Mouse (Mus musculus) layer of hippocampus, adult 9-10 months (tissue): Measurements from ENCODE around the gene Crybg2.

Source experiments
- DNase-seq: peaks from one replicate; pipeline ENCODE4 v3.0.0; 2022; ENCODE audit warnings: low spot score

The Crybg2 gene

GRCm38 (mm10) chr4:134060135-134060865 lies at the start of gene Crybg2:
TSS of gene Crybg2 (plus strand) at chr4:134060815.
- no peak for DNase-seq

DNA sequence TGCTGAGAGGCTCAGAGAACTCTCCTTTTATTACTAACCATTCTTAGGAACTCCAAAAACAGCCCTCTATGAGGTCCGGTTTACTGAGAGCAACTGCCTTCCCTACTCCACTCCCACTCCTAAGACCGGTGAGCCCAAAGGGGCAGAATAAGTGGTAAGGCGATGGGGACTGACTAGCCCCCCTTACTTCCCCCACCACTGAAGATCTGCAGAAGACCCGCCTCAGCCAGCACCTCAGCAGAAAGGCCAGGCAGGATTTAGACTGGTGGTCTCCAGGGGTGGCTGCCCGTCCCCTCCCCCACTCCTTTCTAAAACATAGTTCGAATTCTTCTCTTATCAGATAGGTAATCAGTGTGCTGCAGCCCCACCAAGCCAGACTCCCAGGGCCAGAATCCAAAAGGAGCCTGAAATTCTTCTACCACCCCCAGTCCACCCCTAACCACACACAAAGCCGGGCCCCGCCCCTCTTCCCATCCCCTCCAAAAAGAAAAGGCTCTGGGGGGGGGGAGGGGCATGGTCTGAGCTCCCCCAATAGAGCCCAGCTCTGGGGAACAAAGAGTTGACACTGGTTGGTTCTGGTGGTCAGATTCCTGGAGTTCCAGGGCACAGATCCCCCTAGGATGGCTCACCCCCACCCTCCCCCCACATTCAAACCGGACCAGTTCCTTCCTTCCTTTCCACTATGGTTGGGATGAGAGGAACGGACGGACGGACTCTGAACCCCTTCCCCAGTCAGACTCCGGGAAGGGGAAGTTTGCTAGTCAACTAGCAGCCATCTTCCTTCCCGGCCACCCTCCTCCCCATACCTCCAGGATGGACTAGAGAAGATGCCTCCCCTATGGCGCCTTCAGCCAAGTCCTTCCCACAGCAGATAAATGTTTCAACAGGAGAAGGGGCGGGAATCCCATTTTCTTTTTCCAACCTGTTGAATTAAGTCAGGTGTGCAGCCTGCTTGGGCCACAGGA lies 48.9 kb upstream of the Crybg2 start:
- no peak for DNase-seq

- no peak for DNase-seq
Observed at GRCm38 (mm10) chr4:134012858-134013528, 47.6 kb upstream of the Crybg2 start.

- no peak for DNase-seq
Observed at GRCm38 (mm10) chr4:134016208-134016607, 44.4 kb upstream of the Crybg2 start.

GRCm38 (mm10) chr4:134016767-134017166 lies 43.8 kb upstream of the Crybg2 start:
- DNase-seq = no peak

GRCm38 (mm10) chr4:134017201-134017865 lies 43.3 kb upstream of the Crybg2 start:
- DNase-seq = no peak

GRCm38 (mm10) chr4:134018038-134018778 lies 42.4 kb upstream of the Crybg2 start:
- DNase-seq = no peak

GRCm38 (mm10) chr4:134018779-134019145 lies 41.9 kb upstream of the Crybg2 start, which contains the start of gene Lin28a:
TSS of gene Lin28a (minus strand) at chr4:134018841.
- DNase-seq = no peak

DNA sequence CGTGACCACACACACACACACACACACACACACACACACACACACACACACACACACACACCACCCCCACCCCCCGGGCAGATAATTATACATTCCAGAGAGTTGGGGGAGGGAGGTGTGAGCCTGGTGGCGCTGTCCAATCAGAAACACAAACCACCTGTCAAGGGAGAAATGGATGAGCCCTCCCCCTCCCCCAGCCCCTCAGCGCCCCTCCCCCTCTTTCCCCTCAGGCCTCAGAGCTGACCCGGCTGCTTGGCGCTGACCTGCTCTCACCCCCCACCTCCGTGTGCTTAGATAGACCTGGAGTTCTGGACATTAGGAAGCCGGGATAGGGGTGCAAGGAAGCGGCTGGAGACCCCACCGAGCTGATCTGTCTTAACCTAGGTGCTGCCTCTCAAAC lies 41.4 kb upstream of the Crybg2 start:
- no peak for DNase-seq

DNA sequence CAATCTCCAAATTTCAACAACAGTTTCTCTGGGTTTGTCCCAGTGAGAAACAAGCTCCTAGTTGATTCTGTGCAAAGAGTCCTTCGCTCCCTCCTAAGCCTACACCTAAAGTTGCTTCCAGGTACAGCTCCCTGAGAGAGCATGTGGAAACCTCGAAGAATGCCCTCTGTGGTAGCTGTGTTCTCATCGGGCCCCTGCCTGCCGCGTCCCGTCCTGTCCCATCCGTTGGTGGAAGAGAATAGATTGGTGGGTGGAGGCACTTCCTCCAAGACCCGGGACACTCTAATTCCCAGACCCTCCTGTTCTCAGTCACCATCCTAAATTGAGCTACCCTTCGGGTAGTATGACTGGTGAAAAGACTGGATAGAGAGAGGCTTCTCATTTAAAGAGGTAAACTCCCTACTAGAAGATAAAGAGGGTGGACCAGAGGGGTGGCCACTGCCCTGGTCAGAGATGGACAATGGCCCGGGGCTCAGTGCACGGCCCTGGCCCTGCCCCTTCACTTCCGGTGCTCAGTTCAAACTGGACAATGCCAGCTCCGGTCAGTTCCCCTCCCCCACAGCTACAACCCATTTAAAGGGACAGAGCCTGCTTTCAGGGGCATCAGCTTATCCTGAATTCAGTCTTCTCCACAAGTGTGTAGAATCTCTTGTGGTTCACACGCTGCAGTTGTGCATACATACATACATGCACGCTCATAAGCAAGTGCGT lies 40.8 kb upstream of the Crybg2 start:
- DNase-seq = no peak

DNA sequence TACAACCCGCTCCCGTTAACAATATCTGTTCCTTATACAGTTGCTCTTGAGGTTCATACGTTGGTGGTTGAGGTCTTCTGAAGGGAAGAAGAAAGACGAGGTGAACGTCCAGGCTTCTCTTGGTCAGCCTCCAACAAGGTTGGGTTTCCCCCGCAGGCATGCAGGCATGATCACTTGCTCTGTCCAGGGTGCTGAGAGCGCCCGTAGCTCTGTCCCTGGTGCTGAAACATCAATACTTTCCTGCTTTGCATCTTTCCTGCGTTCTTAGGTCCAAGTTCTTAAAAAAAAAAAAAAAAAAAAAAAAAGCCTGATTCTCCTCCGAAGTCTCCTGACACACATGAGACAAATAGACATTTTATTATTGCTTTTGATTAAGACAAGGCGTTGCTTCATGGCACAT lies 40.0 kb upstream of the Crybg2 start:
- DNase-seq = no peak

GRCm38 (mm10) chr4:134025802-134026201 lies 34.8 kb upstream of the Crybg2 start:
- no peak for DNase-seq

DNA sequence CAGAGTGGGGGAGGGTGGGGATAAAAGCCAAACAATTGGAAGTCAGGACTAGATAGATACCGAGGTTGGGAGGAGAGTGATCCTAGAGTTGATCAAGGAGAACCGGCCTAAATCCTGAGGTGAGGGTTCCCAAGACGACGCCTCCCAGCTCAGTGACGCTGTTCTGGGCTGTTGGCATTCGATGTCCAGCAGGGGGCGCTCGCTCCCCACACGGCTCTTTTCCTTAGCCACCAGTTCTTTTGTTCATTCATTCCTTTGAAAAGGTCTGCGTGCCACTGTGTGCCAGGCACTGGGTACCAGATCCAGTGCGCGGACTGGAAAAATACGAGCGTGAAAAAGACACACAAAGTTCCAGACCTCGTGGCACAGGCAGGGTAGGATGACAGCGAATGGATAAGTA lies 24.7 kb upstream of the Crybg2 start:
- peak; percentile 74 for DNase-seq

- no peak for DNase-seq
Observed at GRCm38 (mm10) chr4:134041317-134042123, 19.1 kb upstream of the Crybg2 start.

DNA sequence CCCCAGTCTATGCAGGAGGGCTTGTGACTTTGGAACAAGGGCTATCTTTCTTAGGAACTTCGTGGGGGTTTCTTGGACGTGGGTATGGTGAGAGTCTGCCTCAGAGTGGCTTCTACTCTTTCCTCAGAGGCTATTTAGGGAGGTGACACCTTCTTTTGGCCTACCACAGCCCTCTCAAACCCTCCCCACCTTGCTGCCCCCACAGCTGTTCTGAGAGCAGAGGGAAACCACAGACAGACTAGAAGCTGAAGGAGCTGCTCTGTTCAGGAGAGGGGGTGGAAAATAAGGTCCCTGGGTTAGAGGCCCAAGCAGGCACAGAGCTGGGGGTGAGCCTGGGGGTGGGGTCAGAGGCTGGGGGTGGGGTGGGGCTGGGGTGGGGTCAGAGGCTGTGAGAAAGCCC lies 17.6 kb upstream of the Crybg2 start:
- DNase-seq = no peak

- DNase-seq = no peak
Observed at GRCm38 (mm10) chr4:134047648-134048047, 13.0 kb upstream of the Crybg2 start.

- no peak for DNase-seq
Observed at GRCm38 (mm10) chr4:134051912-134052311, 8.7 kb upstream of the Crybg2 start.

DNA sequence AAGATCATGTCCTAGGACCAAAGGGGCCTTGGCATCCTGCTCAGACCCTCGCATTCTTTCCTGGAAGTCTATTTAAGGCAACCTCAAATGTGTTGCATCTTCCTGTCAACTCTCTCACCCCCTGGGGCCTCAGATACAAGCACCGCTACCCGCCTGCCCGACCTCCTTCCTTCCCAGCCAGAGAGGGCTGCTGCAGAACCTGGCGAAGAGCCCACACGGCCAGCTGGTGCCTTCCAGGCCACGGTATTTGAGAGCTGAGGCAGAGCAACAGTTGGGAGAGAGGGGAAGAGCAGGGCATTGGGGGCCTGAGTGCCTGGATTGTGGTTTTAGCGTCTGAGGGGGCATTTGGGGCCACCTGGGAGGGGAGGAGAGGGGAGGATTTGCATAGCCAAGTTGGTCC lies 8.1 kb upstream of the Crybg2 start:
- DNase-seq = no peak

GRCm38 (mm10) chr4:134053538-134053937 lies 7.1 kb upstream of the Crybg2 start, which contains the start of gene Zfp683:
TSS of gene Zfp683 (plus strand) at chr4:134053838.
- DNase-seq = no peak
